Mouse (Mus musculus) midbrain, embryonic 16.5 days (tissue): ENCODE data around the gene Mrpl21. TPM values are rescaled to one million over a fixed set of nuclear protein-coding genes. Genes with fewer than 3 reads are reported as not detected.
A peak's percentile ranks its signal among the peaks of the same experiment; 100 is the strongest.

Experiments
- ATAC-seq: fragments of 200-750 bp; cut with Nextera tagmentation; 2 replicates; pipeline ENCODE4 v1.8.0; 2017; ENCODE audit warnings: moderate TSS enrichment
- H3K27ac ChIP-seq: fragments of 300-500 bp; sonication (generic); 2 replicates; pipeline ENCODE4 v1.5.1; 2014; ENCODE audit warnings: mild to moderate bottlenecking, low read length, mixed read lengths
- H3K27me3 ChIP-seq: fragments of 300-500 bp; sonication (generic); 2 replicates; pipeline ENCODE4 v1.6.1; 2014; ENCODE audit warnings: low read depth, low read length, mixed read lengths; ENCODE audit not compliant: control insufficient read depth, insufficient read depth
- H3K36me3 ChIP-seq: fragments of 300-500 bp; sonication (generic); 2 replicates; pipeline ENCODE4 v1.6.1; 2014; ENCODE audit warnings: mild to moderate bottlenecking, low read length, moderate library complexity, mixed read lengths; ENCODE audit not compliant: control insufficient read depth, insufficient read depth
- H3K4me1 ChIP-seq: fragments of 300-500 bp; sonication (generic); 2 replicates; pipeline ENCODE4 v1.6.1; 2014; ENCODE audit warnings: mild to moderate bottlenecking, low read length, mixed read lengths; ENCODE audit not compliant: control insufficient read depth, insufficient read depth
- H3K4me2 ChIP-seq: fragments of 300-500 bp; sonication (generic); 2 replicates; pipeline ENCODE4 v1.6.1; 2014; ENCODE audit warnings: mild to moderate bottlenecking, low read length, mixed read lengths
- H3K4me3 ChIP-seq: fragments of 300-500 bp; sonication (generic); 2 replicates; pipeline ENCODE4 v1.5.1; 2014; ENCODE audit warnings: low read depth, mild to moderate bottlenecking, low read length, moderate library complexity, mixed read lengths
- H3K9ac ChIP-seq: fragments of 300-500 bp; sonication (generic); 2 replicates; pipeline ENCODE4 v1.6.1; 2014; ENCODE audit warnings: low read depth, low read length, mixed read lengths
- H3K9me3 ChIP-seq: fragments of 300-500 bp; sonication (generic); replicated peaks from 2 replicates; pipeline ENCODE4 v1.6.1; 2014; ENCODE audit warnings: mild to moderate bottlenecking, low read length, mixed read lengths; ENCODE audit not compliant: control insufficient read depth, poor library complexity, severe bottlenecking
- WGBS: fragments of 180-500 bp; shearing (Covaris S2); extraction: QIAGEN DNeasy Blood & Tissue Kit; methylation state at CpG from one replicate; pipeline ENCODE4 v1.1.7; 2014; 5-methylcytosine and 5-hydroxymethylcytosine counted together
- polyA plus RNA-seq: library from polyadenylated mRNA; unstranded; fragments of >200 nt; fragmentation: Nextera tagmentation; extraction: Ambion mirVana; gene quantifications from 2 replicates; pipeline ENCODE4 v1.2.1, GENCODE M21; 2015

Mrpl21 gene
- polyA plus RNA-seq, 1 experiment from 2014 or later, result 93.9 TPM

- Histone ChIP-seq H3K27ac (peak overlapping the region; percentile 85), H3K4me2 (no peak overlapping the region), H3K4me1 (peaks cover 32% of the 10 kb centered on the region), H3K27me3 (peaks cover 17% of the 10 kb centered on the region), H3K9ac (no peak overlapping the region), H3K36me3 (no peaks in the 10 kb centered on the region), H3K4me3 (no peak overlapping the region), H3K9me3 (no peaks in the 10 kb centered on the region)
- WGBS, result 81% methylated on average over 12 of the region's 12 CpGs
- ATAC-seq, result no peak
Observed at GRCm38 (mm10) chr19:3326479-3327047, 43.9 kb downstream of the Mrpl21 start.

GRCm38 (mm10) chr19:3333247-3333646 is 50.5 kb downstream of the Mrpl21 start:
- H3K27me3 ChIP-seq, result no peaks in the 10 kb centered on the region
- H3K4me1 ChIP-seq, result peaks cover 8% of the 10 kb centered on the region
- ATAC-seq, result no peak
- H3K36me3 ChIP-seq, result no peaks in the 10 kb centered on the region
- H3K9me3 ChIP-seq, result no peaks in the 10 kb centered on the region
- no peak overlapping the region for H3K9ac ChIP-seq
- 81% methylated on average over 6 of the region's 6 CpGs for WGBS
- no peak overlapping the region for H3K4me3 ChIP-seq
- H3K4me2 ChIP-seq, result no peak overlapping the region
- H3K27ac ChIP-seq, result no peak overlapping the region

GRCm38 (mm10) chr19:3333694-3334515 is 51.2 kb downstream of the Mrpl21 start:
- Histone ChIP-seq H3K4me3 (no peak overlapping the region), H3K4me2 (no peak overlapping the region), H3K36me3 (no peaks in the 10 kb centered on the region), H3K4me1 (peaks cover 8% of the 10 kb centered on the region), H3K27ac (no peak overlapping the region), H3K9me3 (no peaks in the 10 kb centered on the region), H3K9ac (no peak overlapping the region), H3K27me3 (no peaks in the 10 kb centered on the region)
- no peak for ATAC-seq
- WGBS, result 32% methylated on average over 17 of the region's 17 CpGs

GRCm38 (mm10) chr19:3334550-3334949 is 51.8 kb downstream of the Mrpl21 start:
- Histone ChIP-seq H3K4me3 (no peak overlapping the region), H3K27ac (no peak overlapping the region), H3K4me1 (peaks cover 8% of the 10 kb centered on the region), H3K9me3 (no peaks in the 10 kb centered on the region), H3K36me3 (no peaks in the 10 kb centered on the region), H3K27me3 (no peaks in the 10 kb centered on the region), H3K9ac (no peak overlapping the region), H3K4me2 (no peak overlapping the region)
- WGBS, result 69% methylated on average over 4 of the region's 4 CpGs
- no peak for ATAC-seq

- H3K4me2 ChIP-seq, result no peak overlapping the region
- 61% methylated on average over 1 of the region's 1 CpGs for WGBS
- no peaks in the 10 kb centered on the region for H3K9me3 ChIP-seq
- H3K4me1 ChIP-seq, result peaks cover 8% of the 10 kb centered on the region
- no peaks in the 10 kb centered on the region for H3K27me3 ChIP-seq
- no peaks in the 10 kb centered on the region for H3K36me3 ChIP-seq
- no peak overlapping the region for H3K4me3 ChIP-seq
- no peak overlapping the region for H3K27ac ChIP-seq
- no peak overlapping the region for H3K9ac ChIP-seq
- no peak for ATAC-seq
Observed at GRCm38 (mm10) chr19:3335917-3336316, 53.2 kb downstream of the Mrpl21 start.

GRCm38 (mm10) chr19:3336485-3337255 is 54.0 kb downstream of the Mrpl21 start:
- ATAC-seq, result no peak
- 71% methylated on average over 8 of the region's 8 CpGs for WGBS

GRCm38 (mm10) chr19:3339187-3339586 is 56.5 kb downstream of the Mrpl21 start:
- 89% methylated on average over 8 of the region's 8 CpGs for WGBS
- Histone ChIP-seq H3K4me1 (peaks cover 4% of the 10 kb centered on the region), H3K27me3 (no peaks in the 10 kb centered on the region), H3K27ac (no peak overlapping the region), H3K4me2 (no peak overlapping the region), H3K9ac (no peak overlapping the region), H3K9me3 (no peaks in the 10 kb centered on the region), H3K36me3 (no peaks in the 10 kb centered on the region), H3K4me3 (no peak overlapping the region)
- ATAC-seq, result no peak

More at GRCm38 (mm10) chr19:3336485-3337255, 54.0 kb downstream of the Mrpl21 start:
- Histone ChIP-seq H3K9me3 (no peaks in the 10 kb centered on the region), H3K4me3 (no peak overlapping the region), H3K4me2 (no peak overlapping the region), H3K27me3 (no peaks in the 10 kb centered on the region), H3K4me1 (peaks cover 8% of the 10 kb centered on the region), H3K36me3 (no peaks in the 10 kb centered on the region), H3K9ac (no peak overlapping the region), H3K27ac (no peak overlapping the region)

GRCm38 (mm10) chr19:3341021-3341420 is 58.3 kb downstream of the Mrpl21 start:
- no peaks in the 10 kb centered on the region for H3K27me3 ChIP-seq
- ATAC-seq, result no peak
- no peaks in the 10 kb centered on the region for H3K4me1 ChIP-seq
- no peaks in the 10 kb centered on the region for H3K36me3 ChIP-seq
- H3K4me2 ChIP-seq, result no peak overlapping the region
- no peak overlapping the region for H3K4me3 ChIP-seq
- H3K27ac ChIP-seq, result no peak overlapping the region
- H3K9ac ChIP-seq, result no peak overlapping the region
- H3K9me3 ChIP-seq, result no peaks in the 10 kb centered on the region
- WGBS, result 81% methylated on average over 3 of the region's 3 CpGs
